Mouse (Mus musculus): ENCODE data around the gene Tmem214. TPM values are rescaled to one million over a fixed set of nuclear protein-coding genes. Genes with fewer than 3 reads are reported as not detected.
A peak's percentile ranks its signal among the peaks of the same experiment; 100 is the strongest.

Tmem214 gene
- polyA plus RNA-seq, 1 experiment from 2014 or later: 48.6 TPM

GRCm38 (mm10) chr5:30863852-30864251, 4.0 kb upstream of the Tmem214 start:
- Histone ChIP-seq H3K4me2 (ENCODE audit: low read length) (no peak overlapping the region), H3K9ac (ENCODE audit: low read length) (no peak overlapping the region), H3K36me3 (ENCODE audit: control insufficient read depth, insufficient read depth, low read length) (no peaks in the 10 kb centered on the region), H3K4me1 (ENCODE audit: control insufficient read depth in 2 of 2, insufficient read depth in 2 of 2, low read length in 2 of 2) (peaks cover 0 to 8% of the 10 kb centered on the region in 2 experiments; a peak in 2 of 4 replicates), H3K27me3 (ENCODE audit: control insufficient read depth, insufficient read depth, low read length) (no peaks in the 10 kb centered on the region), H3K4me3 (ENCODE audit: control insufficient read depth in 1 of 2, insufficient read depth in 1 of 2, low read depth in 1 of 2, low read length in 2 of 2) (no peak overlapping the region), H3K27ac (replicated peaks in 1 of 2; ENCODE audit: control insufficient read depth in 1 of 2, insufficient read depth in 1 of 2, low read depth in 2 of 2, low read length in 2 of 2) (no peak overlapping the region), H3K9me3 (ENCODE audit: control insufficient read depth, low read length) (no peaks in the 10 kb centered on the region)
- 41% methylated on average over 4 of the region's 4 CpGs for WGBS
- ATAC-seq (ENCODE audit: insufficient number of reproducible peaks, insufficient read depth, low FRiP score, low read depth): no peak

- Histone ChIP-seq H3K36me3 (ENCODE audit: control insufficient read depth, insufficient read depth, low read length) (no peaks in the 10 kb centered on the region), H3K27me3 (ENCODE audit: control insufficient read depth, insufficient read depth, low read length) (no peaks in the 10 kb centered on the region), H3K4me2 (ENCODE audit: low read length) (no peak overlapping the region), H3K9me3 (ENCODE audit: control insufficient read depth, low read length) (no peaks in the 10 kb centered on the region), H3K4me1 (ENCODE audit: control insufficient read depth in 2 of 2, insufficient read depth in 2 of 2, low read length in 2 of 2) (peaks cover 0 to 11% of the 10 kb centered on the region in 2 experiments; a peak in 2 of 4 replicates), H3K9ac (ENCODE audit: low read length) (no peak overlapping the region), H3K4me3 (ENCODE audit: control insufficient read depth in 1 of 2, insufficient read depth in 1 of 2, low read depth in 1 of 2, low read length in 2 of 2) (no peak overlapping the region), H3K27ac (replicated peaks in 1 of 2; ENCODE audit: control insufficient read depth in 1 of 2, insufficient read depth in 1 of 2, low read depth in 2 of 2, low read length in 2 of 2) (no peak overlapping the region)
- 28% methylated on average over 15 of the region's 15 CpGs for WGBS
- ATAC-seq (ENCODE audit: insufficient number of reproducible peaks, insufficient read depth, low FRiP score, low read depth): no peak
These were observed 3.5 kb upstream of the Tmem214 start for GRCm38 (mm10) chr5:30864322-30864721.

DNA sequence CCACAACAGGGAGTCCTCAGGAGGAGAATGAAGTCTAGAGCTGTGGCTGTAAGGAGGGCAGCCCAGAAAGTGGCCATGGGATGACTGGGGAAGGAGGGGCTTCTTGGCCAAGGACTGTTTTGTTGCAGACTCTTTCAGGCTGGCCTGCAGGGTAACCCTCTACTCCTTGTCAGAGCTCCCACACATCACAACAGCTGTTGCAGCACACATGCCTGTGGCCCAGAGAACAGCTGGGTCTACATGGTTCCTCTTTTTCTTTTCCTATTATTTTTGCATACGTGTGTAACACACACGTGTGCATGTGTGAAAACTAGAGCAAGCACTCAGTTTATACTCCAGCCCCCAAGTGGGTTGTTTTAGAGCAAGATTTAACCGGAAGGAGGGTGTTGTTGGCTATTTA, 941 bp upstream of the Tmem214 start:
- 81% methylated on average over 3 of the region's 3 CpGs for WGBS
- Histone ChIP-seq H3K4me3 (ENCODE audit: control insufficient read depth in 1 of 2, insufficient read depth in 1 of 2, low read depth in 1 of 2, low read length in 2 of 2) (no peak overlapping the region), H3K9ac (ENCODE audit: low read length) (no peak overlapping the region), H3K27ac (replicated peaks in 1 of 2; ENCODE audit: control insufficient read depth in 1 of 2, insufficient read depth in 1 of 2, low read depth in 2 of 2, low read length in 2 of 2) (no peak overlapping the region), H3K27me3 (ENCODE audit: control insufficient read depth, insufficient read depth, low read length) (no peaks in the 10 kb centered on the region), H3K9me3 (ENCODE audit: control insufficient read depth, low read length) (no peaks in the 10 kb centered on the region), H3K4me2 (ENCODE audit: low read length) (no peak overlapping the region), H3K36me3 (ENCODE audit: control insufficient read depth, insufficient read depth, low read length) (peaks cover 11% of the 10 kb centered on the region), H3K4me1 (ENCODE audit: control insufficient read depth in 2 of 2, insufficient read depth in 2 of 2, low read length in 2 of 2) (peaks cover 15 to 16% of the 10 kb centered on the region in 2 experiments)
- no peak for ATAC-seq (ENCODE audit: insufficient number of reproducible peaks, insufficient read depth, low FRiP score, low read depth)

GRCm38 (mm10) chr5:30868981-30869380, 1.2 kb downstream of the Tmem214 start:
- H3K27ac ChIP-seq (replicated peaks in 1 of 2; ENCODE audit: control insufficient read depth in 1 of 2, insufficient read depth in 1 of 2, low read depth in 2 of 2, low read length in 2 of 2): peak overlapping the region in 1 of 2 experiments; percentile 26; a peak in 1 of 4 replicates
- no peak for ATAC-seq (ENCODE audit: insufficient number of reproducible peaks, insufficient read depth, low FRiP score, low read depth)

GRCm38 (mm10) chr5:30869405-30870130, 1.8 kb downstream of the Tmem214 start:
- WGBS: under 1% methylated on average over 62 of the region's 63 CpGs
- H3K27ac ChIP-seq (replicated peaks in 1 of 2; ENCODE audit: control insufficient read depth in 1 of 2, insufficient read depth in 1 of 2, low read depth in 2 of 2, low read length in 2 of 2): peak overlapping the region; percentile 46 to 65; a peak in 3 of 4 replicates
- no peaks in the 10 kb centered on the region for H3K27me3 ChIP-seq (ENCODE audit: control insufficient read depth, insufficient read depth, low read length)
- peaks cover 38% of the 10 kb centered on the region for H3K36me3 ChIP-seq (ENCODE audit: control insufficient read depth, insufficient read depth, low read length)
- H3K4me2 ChIP-seq (ENCODE audit: low read length): peak overlapping the region; percentile 82
- H3K4me1 ChIP-seq (ENCODE audit: control insufficient read depth in 2 of 2, insufficient read depth in 2 of 2, low read length in 2 of 2): peaks cover 7 to 16% of the 10 kb centered on the region in 2 experiments
- H3K9me3 ChIP-seq (ENCODE audit: control insufficient read depth, low read length): no peaks in the 10 kb centered on the region
- peak overlapping the region; percentile 82 to 90 for H3K4me3 ChIP-seq (ENCODE audit: control insufficient read depth in 1 of 2, insufficient read depth in 1 of 2, low read depth in 1 of 2, low read length in 2 of 2)
- ATAC-seq (ENCODE audit: insufficient number of reproducible peaks, insufficient read depth, low FRiP score, low read depth): peak; percentile 77
- peak overlapping the region; percentile 94 for H3K9ac ChIP-seq (ENCODE audit: low read length)

More at GRCm38 (mm10) chr5:30868981-30869380, 1.2 kb downstream of the Tmem214 start:
- H3K9ac ChIP-seq (ENCODE audit: low read length): peak overlapping the region; percentile 94
- peaks cover 13 to 16% of the 10 kb centered on the region in 2 experiments for H3K4me1 ChIP-seq (ENCODE audit: control insufficient read depth in 2 of 2, insufficient read depth in 2 of 2, low read length in 2 of 2)
- H3K4me3 ChIP-seq (ENCODE audit: control insufficient read depth in 1 of 2, insufficient read depth in 1 of 2, low read depth in 1 of 2, low read length in 2 of 2): peak overlapping the region; percentile 82 to 90
- WGBS: 22% methylated on average over 9 of the region's 9 CpGs
- H3K4me2 ChIP-seq (ENCODE audit: low read length): peak overlapping the region; percentile 82
- no peaks in the 10 kb centered on the region for H3K27me3 ChIP-seq (ENCODE audit: control insufficient read depth, insufficient read depth, low read length)
- no peaks in the 10 kb centered on the region for H3K9me3 ChIP-seq (ENCODE audit: control insufficient read depth, low read length)
- H3K36me3 ChIP-seq (ENCODE audit: control insufficient read depth, insufficient read depth, low read length): peaks cover 32% of the 10 kb centered on the region

- no peak for ATAC-seq (ENCODE audit: insufficient number of reproducible peaks, insufficient read depth, low FRiP score, low read depth)
- Histone ChIP-seq H3K4me3 (ENCODE audit: control insufficient read depth in 1 of 2, insufficient read depth in 1 of 2, low read depth in 1 of 2, low read length in 2 of 2) (peak overlapping the region; percentile 82 to 90), H3K4me2 (ENCODE audit: low read length) (peak overlapping the region; percentile 82), H3K4me1 (ENCODE audit: control insufficient read depth in 2 of 2, insufficient read depth in 2 of 2, low read length in 2 of 2) (peaks cover 7 to 16% of the 10 kb centered on the region in 2 experiments), H3K27me3 (ENCODE audit: control insufficient read depth, insufficient read depth, low read length) (no peaks in the 10 kb centered on the region), H3K9ac (ENCODE audit: low read length) (peak overlapping the region; percentile 94), H3K9me3 (ENCODE audit: control insufficient read depth, low read length) (no peaks in the 10 kb centered on the region), H3K36me3 (ENCODE audit: control insufficient read depth, insufficient read depth, low read length) (peaks cover 43% of the 10 kb centered on the region), H3K27ac (replicated peaks in 1 of 2; ENCODE audit: control insufficient read depth in 1 of 2, insufficient read depth in 1 of 2, low read depth in 2 of 2, low read length in 2 of 2) (peak overlapping the region in 1 of 2 experiments; percentile 65; a peak in 2 of 4 replicates)
- WGBS: 14% methylated on average over 2 of the region's 2 CpGs
These were observed 2.3 kb downstream of the Tmem214 start for GRCm38 (mm10) chr5:30870131-30870406.

DNA sequence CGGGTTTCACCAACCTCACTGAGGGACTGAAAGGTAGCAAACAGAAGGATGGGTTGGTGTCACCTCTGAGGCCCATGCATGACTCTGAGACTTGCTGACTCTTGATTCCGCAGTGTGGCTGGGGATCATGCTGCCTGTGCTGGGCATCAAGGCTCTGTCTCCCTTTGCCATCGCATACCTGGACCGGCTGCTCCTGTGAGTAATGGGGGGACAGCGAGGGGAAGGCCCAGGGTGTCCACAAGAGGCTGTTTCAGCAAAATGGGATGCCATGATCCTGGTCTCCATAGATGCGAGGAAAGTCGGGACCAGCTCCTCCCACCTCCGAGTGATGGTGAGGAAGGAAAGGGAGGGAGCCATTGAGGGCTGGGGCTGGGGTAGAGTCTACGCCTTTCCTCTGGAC, 4.8 kb downstream of the Tmem214 start:
- Histone ChIP-seq H3K9ac (ENCODE audit: low read length) (no peak overlapping the region), H3K36me3 (ENCODE audit: control insufficient read depth, insufficient read depth, low read length) (peaks cover 68% of the 10 kb centered on the region), H3K27ac (replicated peaks in 1 of 2; ENCODE audit: control insufficient read depth in 1 of 2, insufficient read depth in 1 of 2, low read depth in 2 of 2, low read length in 2 of 2) (no peak overlapping the region), H3K9me3 (ENCODE audit: control insufficient read depth, low read length) (no peaks in the 10 kb centered on the region), H3K4me1 (ENCODE audit: control insufficient read depth in 2 of 2, insufficient read depth in 2 of 2, low read length in 2 of 2) (peaks cover 7 to 16% of the 10 kb centered on the region in 2 experiments), H3K4me2 (ENCODE audit: low read length) (no peak overlapping the region), H3K27me3 (ENCODE audit: control insufficient read depth, insufficient read depth, low read length) (no peaks in the 10 kb centered on the region), H3K4me3 (ENCODE audit: control insufficient read depth in 1 of 2, insufficient read depth in 1 of 2, low read depth in 1 of 2, low read length in 2 of 2) (no peak overlapping the region)
- no peak for ATAC-seq (ENCODE audit: insufficient number of reproducible peaks, insufficient read depth, low FRiP score, low read depth)
- 87% methylated on average over 9 of the region's 9 CpGs for WGBS

DNA sequence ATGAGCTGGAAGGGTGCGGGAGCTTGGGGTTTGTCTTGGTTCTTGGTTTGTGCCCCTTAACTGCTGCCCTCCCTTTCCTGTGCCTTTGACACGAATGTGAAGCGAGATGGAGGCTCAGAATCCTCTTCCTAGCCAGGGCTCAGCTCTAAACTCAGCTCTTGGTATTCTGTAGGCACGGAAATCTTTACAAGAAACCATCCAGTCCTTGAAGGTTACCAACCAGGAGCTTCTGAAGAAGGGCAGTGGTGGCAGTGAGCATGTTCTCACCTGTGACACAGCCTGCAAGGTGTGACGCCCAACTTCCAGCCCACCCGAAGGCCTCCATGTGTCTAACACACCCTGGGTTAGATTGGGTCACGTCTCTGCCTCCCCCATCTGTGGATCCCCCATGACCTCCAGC, 6.6 kb downstream of the Tmem214 start:
- WGBS: 94% methylated on average over 7 of the region's 7 CpGs
- Histone ChIP-seq H3K27ac (replicated peaks in 1 of 2; ENCODE audit: control insufficient read depth in 1 of 2, insufficient read depth in 1 of 2, low read depth in 2 of 2, low read length in 2 of 2) (no peak overlapping the region), H3K4me1 (ENCODE audit: control insufficient read depth in 2 of 2, insufficient read depth in 2 of 2, low read length in 2 of 2) (peaks cover 4 to 16% of the 10 kb centered on the region in 2 experiments), H3K4me2 (ENCODE audit: low read length) (no peak overlapping the region), H3K36me3 (ENCODE audit: control insufficient read depth, insufficient read depth, low read length) (peaks cover 74% of the 10 kb centered on the region), H3K4me3 (ENCODE audit: control insufficient read depth in 1 of 2, insufficient read depth in 1 of 2, low read depth in 1 of 2, low read length in 2 of 2) (no peak overlapping the region), H3K9ac (ENCODE audit: low read length) (no peak overlapping the region), H3K27me3 (ENCODE audit: control insufficient read depth, insufficient read depth, low read length) (no peaks in the 10 kb centered on the region), H3K9me3 (ENCODE audit: control insufficient read depth, low read length) (no peaks in the 10 kb centered on the region)
- ATAC-seq (ENCODE audit: insufficient number of reproducible peaks, insufficient read depth, low FRiP score, low read depth): no peak
